Mouse (Mus musculus): ENCODE measurements around the gene Pkm. TPM values are rescaled to one million over a fixed set of nuclear protein-coding genes. Genes with fewer than 3 reads are reported as not detected.

The Pkm gene
- polyA plus RNA-seq, 1 experiment from 2014 or later, result 164 TPM

GRCm38 (mm10) chr9:59716275-59716898 is 60.2 kb downstream of the Pkm start:
- Histone ChIP-seq H3K4me3 (replicated peaks) (no peak overlapping the region), H3K27ac (replicated peaks) (no peak overlapping the region), H3K27me3 (peaks cover 8% of the 10 kb centered on the region), H3K4me2 (no peak overlapping the region), H3K4me1 (replicated peaks) (0 out of 2 replicates have a peak, but pooled peaks cover 5% of the 10 kb centered on the region), H3K9ac (no peak overlapping the region), H3K9me3 (replicated peaks) (no peaks in the 10 kb centered on the region), H3K36me3 (replicated peaks) (no peaks in the 10 kb centered on the region)
- ATAC-seq (ENCODE audit: insufficient read depth), result no peak
- 57% methylated on average over 7 of the region's 7 CpGs for WGBS (ENCODE audit: insufficient replicate concordance)

DNA sequence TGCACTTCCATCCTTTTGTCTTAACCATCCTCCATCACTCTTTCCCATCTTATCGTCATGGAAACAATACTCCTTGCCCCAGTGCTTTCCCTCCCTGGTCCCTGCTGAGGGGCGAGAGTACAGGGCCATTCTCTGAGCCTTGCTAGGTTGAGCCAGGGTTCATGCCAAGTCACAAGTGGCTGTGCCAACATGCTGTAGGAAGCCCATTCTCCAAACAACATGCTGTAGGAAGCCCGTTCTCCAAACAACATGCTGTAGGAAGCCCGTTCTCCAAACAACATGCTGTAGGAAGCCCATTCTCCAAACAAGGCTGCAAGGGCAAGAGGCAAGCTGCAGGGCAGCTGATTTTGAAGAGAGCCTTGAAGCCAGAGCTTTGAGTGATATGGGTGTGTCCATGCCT is 62.1 kb downstream of the Pkm start:
- WGBS (ENCODE audit: insufficient replicate concordance), result 74% methylated on average over 4 of the region's 4 CpGs
- Histone ChIP-seq H3K27me3 (peaks cover 16% of the 10 kb centered on the region), H3K27ac (replicated peaks) (no peak overlapping the region), H3K36me3 (replicated peaks) (no peaks in the 10 kb centered on the region), H3K4me1 (replicated peaks) (peaks cover 6% of the 10 kb centered on the region; the same call in 1 of the 2 replicates), H3K9ac (no peak overlapping the region), H3K4me3 (replicated peaks) (no peak overlapping the region), H3K4me2 (no peak overlapping the region), H3K9me3 (replicated peaks) (no peaks in the 10 kb centered on the region)
- ATAC-seq (ENCODE audit: insufficient read depth), result no peak

DNA sequence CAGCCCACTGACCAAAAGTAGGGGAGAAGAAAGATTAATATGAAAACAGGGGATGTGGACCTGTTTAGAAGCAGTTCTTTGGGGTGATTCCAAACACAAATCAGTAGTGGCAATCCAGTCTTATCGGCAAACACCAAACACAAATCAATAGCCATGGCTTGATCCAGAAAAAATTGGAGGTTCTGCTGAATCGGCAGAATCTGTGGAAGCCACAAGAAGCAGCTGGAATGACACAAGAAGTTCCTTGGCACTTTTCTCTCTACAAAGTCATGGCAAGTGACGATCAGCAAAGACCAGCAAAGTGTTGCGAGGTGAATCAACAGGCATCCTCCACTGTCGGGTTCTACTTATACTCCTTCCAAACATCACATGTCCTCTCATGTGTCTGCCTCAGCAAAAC is 65.0 kb downstream of the Pkm start:
- Histone ChIP-seq H3K4me2 (no peak overlapping the region), H3K27me3 (peaks cover 32% of the 10 kb centered on the region), H3K36me3 (replicated peaks) (no peaks in the 10 kb centered on the region), H3K9ac (no peak overlapping the region), H3K4me1 (replicated peaks) (peaks cover 8% of the 10 kb centered on the region; the same call in 1 of the 2 replicates), H3K4me3 (replicated peaks) (no peak overlapping the region), H3K9me3 (replicated peaks) (no peaks in the 10 kb centered on the region), H3K27ac (replicated peaks) (no peak overlapping the region)
- no peak for ATAC-seq (ENCODE audit: insufficient read depth)
- WGBS (ENCODE audit: insufficient replicate concordance), result 68% methylated on average over 5 of the region's 5 CpGs

DNA sequence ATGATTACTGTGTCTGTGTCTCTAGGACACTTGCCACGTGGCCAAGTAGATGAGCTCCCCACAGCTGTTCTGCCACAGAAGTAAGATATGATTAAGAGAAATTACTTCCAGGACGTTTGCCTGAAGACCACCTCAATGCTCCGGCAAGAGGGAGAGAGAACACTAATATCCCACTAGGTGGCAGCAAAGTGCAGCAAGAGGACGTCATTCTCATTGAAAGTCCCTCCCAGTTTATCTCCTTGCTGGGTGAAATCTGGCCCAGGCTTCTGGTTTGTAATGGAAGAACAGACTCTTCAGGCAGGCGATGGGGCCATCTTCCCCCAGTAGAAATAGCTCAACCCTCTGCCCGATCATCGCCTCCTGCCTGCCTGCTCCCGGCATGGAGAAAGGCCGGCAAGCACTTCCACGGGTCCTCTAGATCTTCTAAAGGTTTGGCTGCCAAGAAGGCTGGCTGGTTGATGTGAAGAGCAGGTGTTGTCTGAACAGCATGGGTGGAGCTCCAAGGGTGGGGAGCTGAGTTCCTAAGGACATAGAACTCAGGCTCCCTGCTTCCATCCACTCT is 67.0 kb downstream of the Pkm start:
- H3K4me1 ChIP-seq (replicated peaks), result peaks cover 4% of the 10 kb centered on the region; the same call in 1 of the 2 replicates
- H3K9ac ChIP-seq, result no peak overlapping the region
- H3K4me3 ChIP-seq (replicated peaks), result no peak overlapping the region
- H3K4me2 ChIP-seq, result no peak overlapping the region
- no peaks in the 10 kb centered on the region for H3K36me3 ChIP-seq (replicated peaks)
- peaks cover 36% of the 10 kb centered on the region for H3K27me3 ChIP-seq
- H3K9me3 ChIP-seq (replicated peaks), result no peaks in the 10 kb centered on the region
- WGBS (ENCODE audit: insufficient replicate concordance), result 20% methylated on average over 10 of the region's 10 CpGs
- no peak overlapping the region for H3K27ac ChIP-seq (replicated peaks)
- peak; percentile 22; the same call in 1 of the 2 replicates for ATAC-seq (ENCODE audit: insufficient read depth)

DNA sequence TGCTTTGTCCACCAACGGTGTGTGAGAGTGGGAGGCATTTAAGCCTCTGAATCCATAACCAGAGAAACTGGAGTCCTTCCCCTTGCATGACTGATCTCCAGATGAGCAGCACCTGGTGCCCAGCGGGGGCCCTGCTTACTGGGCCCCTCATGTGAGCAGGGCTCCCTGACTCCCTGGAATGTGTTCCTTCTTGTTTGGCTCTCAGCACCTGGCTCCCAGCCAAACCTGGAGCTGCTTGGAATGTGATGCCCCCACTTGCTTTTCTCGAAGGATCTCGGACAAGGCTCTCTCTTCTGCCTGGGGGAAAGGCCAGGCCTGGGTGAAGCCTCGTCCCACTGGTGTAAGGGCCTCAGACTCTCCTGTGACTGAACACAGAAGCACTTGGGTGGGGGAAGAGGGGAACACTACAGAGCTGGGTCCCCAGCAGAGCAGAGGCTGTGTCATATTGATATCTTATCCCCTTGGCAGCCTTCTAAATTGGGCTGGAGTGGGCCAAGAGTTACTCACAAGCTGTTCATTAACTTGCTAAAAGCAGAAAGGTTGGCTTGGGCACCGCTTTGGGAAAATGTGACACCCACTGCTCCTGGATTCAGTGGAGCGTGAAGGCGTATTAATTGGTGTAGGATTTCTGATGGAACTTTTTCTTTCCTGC is 67.7 kb downstream of the Pkm start:
- WGBS (ENCODE audit: insufficient replicate concordance), result 63% methylated on average over 8 of the region's 8 CpGs
- no peak overlapping the region for H3K27ac ChIP-seq (replicated peaks)
- ATAC-seq (ENCODE audit: insufficient read depth), result no peak

GRCm38 (mm10) chr9:59725515-59725914 is 69.3 kb downstream of the Pkm start:
- Histone ChIP-seq H3K27ac (replicated peaks) (no peak overlapping the region), H3K4me1 (replicated peaks) (peaks cover 4% of the 10 kb centered on the region; the same call in 1 of the 2 replicates), H3K4me3 (replicated peaks) (no peak overlapping the region), H3K4me2 (no peak overlapping the region), H3K9ac (no peak overlapping the region), H3K36me3 (replicated peaks) (no peaks in the 10 kb centered on the region), H3K27me3 (peaks cover 36% of the 10 kb centered on the region), H3K9me3 (replicated peaks) (no peaks in the 10 kb centered on the region)
- 48% methylated on average over 10 of the region's 10 CpGs for WGBS (ENCODE audit: insufficient replicate concordance)
- no peak for ATAC-seq (ENCODE audit: insufficient read depth)

More for the DNA sequence above, 67.7 kb downstream of the Pkm start:
- Histone ChIP-seq H3K4me1 (replicated peaks) (peaks cover 4% of the 10 kb centered on the region; the same call in 1 of the 2 replicates), H3K9me3 (replicated peaks) (no peaks in the 10 kb centered on the region), H3K9ac (no peak overlapping the region), H3K4me3 (replicated peaks) (no peak overlapping the region), H3K4me2 (no peak overlapping the region), H3K27me3 (peaks cover 36% of the 10 kb centered on the region), H3K36me3 (replicated peaks) (no peaks in the 10 kb centered on the region)

DNA sequence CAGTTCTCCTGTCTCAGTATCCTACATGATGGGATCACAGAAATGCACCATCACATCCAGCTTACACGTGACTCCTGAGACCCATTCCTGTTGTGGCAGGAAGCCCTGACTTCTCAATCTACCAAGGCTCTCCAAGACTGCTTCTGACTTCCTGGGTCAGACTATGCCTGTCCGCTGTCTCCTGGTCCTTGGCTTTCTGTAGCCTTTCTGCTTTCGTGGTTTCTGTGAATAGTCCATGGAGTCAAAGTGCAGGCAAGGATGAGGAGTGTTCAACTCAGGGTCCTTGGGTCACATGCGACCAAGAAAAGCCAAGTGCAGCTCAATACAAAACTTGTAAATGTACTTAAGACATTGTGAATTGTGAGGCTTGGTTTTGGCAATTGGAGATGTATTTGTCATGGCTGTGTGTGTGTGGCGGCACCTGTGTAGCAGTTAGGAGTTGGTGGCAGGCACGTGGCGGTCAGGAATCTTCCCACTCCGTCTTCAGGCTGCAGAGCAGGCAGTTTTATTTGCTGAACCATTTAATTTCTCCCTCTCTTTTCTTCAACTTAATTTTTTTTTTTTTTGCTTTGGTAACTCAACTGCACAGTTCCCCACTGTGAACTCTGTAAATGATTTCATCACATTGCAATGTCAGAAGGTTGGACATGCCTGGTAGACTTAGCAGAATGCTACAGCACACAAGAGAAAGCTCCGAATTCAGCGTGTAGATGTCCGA is 71.6 kb downstream of the Pkm start:
- Histone ChIP-seq H3K27ac (replicated peaks) (no peak overlapping the region), H3K4me1 (replicated peaks) (peaks cover 4% of the 10 kb centered on the region; the same call in 1 of the 2 replicates), H3K27me3 (peaks cover 26% of the 10 kb centered on the region), H3K9me3 (replicated peaks) (no peaks in the 10 kb centered on the region), H3K4me2 (no peak overlapping the region), H3K9ac (no peak overlapping the region), H3K4me3 (replicated peaks) (no peak overlapping the region), H3K36me3 (replicated peaks) (no peaks in the 10 kb centered on the region)
- 68% methylated on average over 11 of the region's 11 CpGs for WGBS (ENCODE audit: insufficient replicate concordance)
- no peak for ATAC-seq (ENCODE audit: insufficient read depth)

Other genes with a start within 250 kb of the Pkm start
- 5.8 and 6.5 TPM in 2 replicates for gene Arih1, start 169.8 kb upstream of the Pkm start, polyA plus RNA-seq (2015; fragmentation: Nextera tagmentation; extraction: Ambion mirVana)
- gene Hexa, start 116.8 kb upstream of the Pkm start, polyA plus RNA-seq (2015; fragmentation: Nextera tagmentation; extraction: Ambion mirVana), result 34.9 and 36.6 TPM in 2 replicates
- gene Tmem202, start 116.5 kb upstream of the Pkm start, polyA plus RNA-seq (2015; fragmentation: Nextera tagmentation; extraction: Ambion mirVana), result 0.08 TPM in 1 of 2 replicates, not detected in the other
- gene Celf6, start 78.5 kb upstream of the Pkm start, polyA plus RNA-seq (2015; fragmentation: Nextera tagmentation; extraction: Ambion mirVana), result 0.03 TPM in 1 of 2 replicates, not detected in the other
- 3.7 and 4.0 TPM in 2 replicates for gene Parp6, start 39.1 kb upstream of the Pkm start, polyA plus RNA-seq (2015; fragmentation: Nextera tagmentation; extraction: Ambion mirVana)
- 0.17 and 0.32 TPM in 2 replicates for gene Gramd2, start 23.8 kb downstream of the Pkm start, polyA plus RNA-seq (2015; fragmentation: Nextera tagmentation; extraction: Ambion mirVana)
- gene Senp8, start 94.3 kb downstream of the Pkm start, polyA plus RNA-seq (2015; fragmentation: Nextera tagmentation; extraction: Ambion mirVana), result 3.0 and 3.9 TPM in 2 replicates
- 3.1 and 3.4 TPM in 2 replicates for gene Myo9a, start 94.5 kb downstream of the Pkm start, polyA plus RNA-seq (2015; fragmentation: Nextera tagmentation; extraction: Ambion mirVana)